Mouse (Mus musculus) c-Kit-negative CD71-positive TER-119-positive erythroid progenitor cells, embryonic 14.5 days (primary cell): Measurements from ENCODE around the gene Ccdc80.

ENCODE experiments used
- DNase-seq: peaks from one replicate; pipeline ENCODE4 v3.0.0-alpha.2; 2013; ENCODE audit warnings: low read depth, low spot score

Ccdc80 gene

DNA sequence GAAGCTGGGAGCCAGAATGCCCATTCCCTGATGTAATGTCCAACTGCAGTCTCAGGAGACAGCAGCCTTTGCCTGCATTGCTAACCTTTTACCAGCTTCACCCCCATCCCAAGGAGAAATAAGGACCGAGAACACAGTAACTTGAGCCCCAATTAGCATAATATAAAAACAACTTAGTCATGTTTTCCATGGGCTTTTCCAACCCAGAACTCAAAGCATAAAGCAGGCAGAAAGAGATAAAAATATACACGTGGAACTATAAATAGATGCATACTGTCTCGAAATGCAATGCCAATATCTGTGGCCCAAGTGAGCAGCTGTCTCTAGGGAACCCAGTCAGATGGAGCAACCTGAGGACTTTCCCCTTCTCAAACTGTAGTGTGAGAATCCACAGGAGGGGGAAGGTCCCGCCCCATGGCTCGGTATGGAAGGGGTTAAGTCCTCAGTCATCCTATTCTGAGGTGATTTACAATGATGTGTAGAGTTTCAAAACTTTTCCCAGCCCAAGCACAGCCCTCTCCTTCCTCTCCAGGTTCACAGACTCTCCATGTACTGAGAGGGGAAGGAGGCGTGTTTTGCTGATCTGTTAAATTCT, at the start of gene Ccdc80:
Ccdc80 (plus strand) TSS at position 266 of the 595 bp plus-strand sequence.
- no peak for DNase-seq

GRCm38 (mm10) chr16:45044844-45045243, 48.4 kb upstream of the Ccdc80 start:
- no peak for DNase-seq

- no peak for DNase-seq
These were observed 36.0 kb upstream of the Ccdc80 start for GRCm38 (mm10) chr16:45057222-45057621.

DNA sequence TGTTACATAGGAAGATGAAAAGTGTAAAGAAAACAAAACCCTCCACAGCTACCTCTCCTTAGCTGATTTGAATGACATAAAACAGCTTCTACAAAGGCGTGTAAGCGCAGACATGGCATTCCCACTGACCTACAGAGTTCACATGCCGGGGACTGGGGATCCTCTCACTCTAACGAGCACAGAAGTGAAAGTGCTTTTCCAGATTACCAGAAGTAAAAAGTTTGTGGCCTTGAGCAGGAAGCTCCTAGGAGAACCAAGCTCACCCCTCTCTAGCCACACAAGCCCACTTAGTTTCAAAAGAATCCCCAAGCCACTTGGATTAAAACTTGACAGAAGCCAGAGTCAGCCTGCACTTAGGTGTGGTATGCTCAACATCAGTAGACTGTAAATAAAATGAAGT, 35.3 kb upstream of the Ccdc80 start:
- no peak for DNase-seq

DNA sequence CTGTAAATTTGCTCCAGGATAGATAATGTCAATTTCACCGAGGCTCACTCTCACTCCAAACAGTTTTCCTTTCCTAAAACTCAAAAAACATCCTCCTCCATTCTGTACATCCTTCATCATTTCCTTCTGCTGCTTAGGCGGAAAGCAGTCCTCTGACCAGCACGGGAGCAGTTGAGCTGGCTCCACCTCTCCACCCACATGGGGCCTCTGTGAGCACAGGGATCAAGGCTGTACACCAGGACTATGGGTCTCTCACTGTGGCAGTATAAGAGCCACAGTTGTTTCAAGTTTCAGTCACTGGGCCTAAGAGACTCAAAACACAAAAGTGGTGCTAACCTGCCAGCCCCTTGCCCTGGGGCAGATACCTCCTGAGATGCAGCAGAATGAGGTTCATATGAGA, 32.1 kb upstream of the Ccdc80 start:
- no peak for DNase-seq

DNA sequence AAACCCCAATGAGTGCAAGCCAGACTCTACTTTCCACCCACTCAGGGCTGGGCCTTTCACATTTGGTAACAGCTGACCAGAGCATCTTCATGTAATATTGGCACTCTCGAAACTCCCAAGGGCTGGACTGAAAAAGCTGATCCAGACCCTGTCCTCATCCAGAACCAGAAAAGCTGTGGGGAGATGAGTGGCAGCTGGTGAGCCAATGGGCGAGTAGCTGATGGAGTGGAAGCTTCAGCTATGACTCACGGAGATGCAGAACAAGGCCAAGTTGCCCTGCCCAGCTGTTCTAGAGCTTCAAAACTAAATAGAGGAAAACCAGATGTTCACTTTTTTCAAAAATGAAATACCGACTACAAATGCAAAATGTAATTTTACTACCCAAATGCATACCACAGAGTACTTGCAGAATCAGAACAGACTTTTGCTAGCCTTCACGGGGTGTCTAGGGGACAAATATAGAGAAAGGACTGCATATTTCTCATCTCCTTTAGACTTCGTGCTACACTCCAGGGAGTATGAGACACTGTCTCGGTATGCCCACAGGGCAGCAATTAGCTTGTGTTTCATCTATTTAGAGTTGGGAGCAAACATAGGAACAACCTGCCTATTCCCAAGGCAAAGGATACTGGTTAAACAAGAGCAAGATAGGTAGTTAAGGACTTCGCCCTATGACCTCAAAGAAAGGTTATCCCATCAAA, 22.7 kb upstream of the Ccdc80 start:
- DNase-seq, result no peak

- DNase-seq, result no peak
These were observed 21.8 kb upstream of the Ccdc80 start for GRCm38 (mm10) chr16:45071424-45071823.

DNA sequence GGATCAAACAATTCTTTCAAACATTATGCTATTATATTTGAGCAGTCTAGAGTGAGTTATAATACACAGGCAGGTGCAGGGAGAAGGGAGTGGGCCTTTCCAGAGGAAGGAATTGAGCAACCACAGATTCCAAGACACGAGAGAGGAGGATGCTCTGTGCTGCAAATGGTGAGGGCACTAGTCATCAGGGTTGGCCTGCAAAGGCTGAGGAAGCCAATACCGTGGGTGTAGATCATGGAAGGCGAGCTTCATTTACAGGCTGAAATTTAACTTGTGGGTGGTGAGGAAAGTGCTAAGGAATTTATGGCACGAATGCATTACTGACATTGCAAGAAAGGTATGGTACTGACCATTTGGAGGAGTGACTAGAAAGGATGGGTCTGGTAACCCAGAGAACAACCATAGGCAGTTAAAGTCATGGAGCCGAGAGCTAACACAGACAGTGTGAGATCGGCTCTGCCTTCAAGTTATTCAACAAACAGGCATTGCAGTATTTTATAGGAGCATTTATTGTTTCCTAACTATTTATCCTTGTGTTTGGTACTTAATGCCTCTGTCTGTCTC, 15.6 kb upstream of the Ccdc80 start:
- no peak for DNase-seq

DNA sequence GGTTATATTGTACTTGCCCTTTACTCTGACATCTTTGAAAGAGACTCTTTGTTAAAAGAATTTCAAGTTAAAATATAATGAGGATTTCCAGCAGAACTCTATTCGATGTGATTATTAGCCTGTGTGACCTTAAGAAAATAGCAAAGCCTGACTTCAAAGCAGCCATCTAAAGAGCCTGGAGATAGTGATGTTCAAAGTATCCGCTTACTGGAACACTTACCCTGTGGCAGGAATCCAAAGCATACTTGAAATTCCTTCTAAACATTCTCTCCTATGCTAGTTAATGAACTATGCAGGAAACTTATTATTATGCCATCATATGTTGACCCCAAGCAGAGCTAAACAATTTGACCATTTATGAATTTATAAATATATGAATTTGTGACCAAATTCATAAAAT, 13.9 kb upstream of the Ccdc80 start:
- DNase-seq, result no peak

DNA sequence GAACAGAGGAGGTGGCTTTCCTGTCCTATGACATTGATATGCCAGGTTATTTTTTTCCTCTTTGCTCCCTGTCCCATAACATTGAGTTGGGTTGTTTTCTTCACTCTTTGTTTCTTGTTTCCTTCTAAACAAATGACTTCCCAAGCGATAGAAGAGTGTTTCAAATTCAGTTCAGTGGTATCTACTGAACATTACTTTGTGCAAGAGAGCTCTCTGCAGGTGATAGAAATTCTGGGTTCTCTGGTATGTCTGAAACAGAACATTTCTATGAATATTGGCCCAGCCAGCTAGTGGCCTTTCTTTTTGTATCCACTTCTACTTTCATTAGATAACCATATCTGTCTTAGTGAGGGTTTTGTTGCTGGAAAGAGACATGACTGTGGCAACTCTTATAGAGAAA, 4.4 kb upstream of the Ccdc80 start:
- DNase-seq, result no peak

DNA sequence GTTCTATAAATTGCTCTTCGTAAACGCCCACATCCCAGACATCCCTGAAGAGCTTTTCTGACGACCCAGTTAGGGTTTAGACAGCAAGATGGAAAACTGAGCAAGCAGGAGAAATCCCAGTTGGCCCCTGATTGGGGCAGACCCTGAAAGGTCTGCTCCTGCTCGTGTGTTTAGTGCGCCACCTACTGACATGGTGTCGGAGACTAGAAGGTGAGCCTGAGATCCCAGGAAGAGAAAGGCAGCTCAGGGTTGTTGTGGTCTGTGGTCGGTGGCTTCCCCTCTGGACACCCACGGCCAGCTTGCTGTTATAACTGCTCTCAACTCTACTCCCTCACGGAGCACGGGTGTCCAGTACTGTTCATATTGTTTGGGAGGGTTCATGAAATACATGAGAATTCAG, 3.2 kb upstream of the Ccdc80 start:
- no peak for DNase-seq

DNA sequence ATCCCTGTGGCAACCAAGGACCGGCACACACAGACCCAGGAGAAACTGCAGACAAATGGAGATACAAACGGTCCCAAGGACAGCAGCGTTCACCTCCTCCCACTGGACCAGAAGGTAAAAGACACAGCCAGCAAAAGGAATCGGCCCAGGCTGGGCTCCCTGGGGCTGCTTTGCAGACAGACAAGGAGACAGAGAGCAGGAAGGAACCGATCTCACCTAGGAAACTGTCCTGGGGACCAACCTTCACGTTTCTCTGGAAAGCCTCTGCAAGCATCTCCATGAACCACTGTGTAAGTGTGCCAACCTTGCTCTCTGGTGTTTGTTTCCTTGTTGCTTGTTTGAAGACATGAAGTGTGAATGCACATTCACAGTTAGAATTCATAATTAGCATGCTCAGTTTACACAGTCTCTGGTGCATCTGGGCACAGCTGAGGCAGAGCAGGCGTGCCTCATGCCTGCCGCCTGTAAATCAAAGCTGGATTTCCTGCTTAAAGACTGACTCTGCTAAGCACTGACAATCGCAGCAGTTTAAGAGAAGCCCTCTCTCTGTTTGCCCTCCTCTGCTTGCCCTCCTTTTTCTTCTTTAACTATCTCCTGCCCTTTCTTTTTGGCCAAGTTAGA, 1.0 kb downstream of the Ccdc80 start:
- DNase-seq, result no peak

DNA sequence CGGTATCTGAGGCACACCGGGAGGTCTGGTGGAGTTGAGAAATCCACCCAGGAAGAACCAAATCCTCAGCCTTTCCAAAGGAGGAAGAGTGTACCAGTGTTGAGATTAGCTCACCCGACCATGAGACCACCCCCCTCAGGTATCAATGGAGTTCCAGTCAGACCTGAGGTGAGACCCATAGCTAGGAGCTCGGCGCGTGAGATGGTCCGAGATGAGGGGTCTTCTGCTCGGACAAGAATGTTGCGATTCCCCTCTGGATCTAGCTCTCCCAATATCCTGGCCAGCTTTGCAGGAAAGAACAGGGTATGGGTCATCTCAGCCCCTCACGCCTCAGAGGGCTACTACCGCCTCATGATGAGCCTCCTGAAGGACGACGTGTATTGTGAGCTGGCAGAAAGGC, 1.8 kb downstream of the Ccdc80 start:
- DNase-seq, result no peak

DNA sequence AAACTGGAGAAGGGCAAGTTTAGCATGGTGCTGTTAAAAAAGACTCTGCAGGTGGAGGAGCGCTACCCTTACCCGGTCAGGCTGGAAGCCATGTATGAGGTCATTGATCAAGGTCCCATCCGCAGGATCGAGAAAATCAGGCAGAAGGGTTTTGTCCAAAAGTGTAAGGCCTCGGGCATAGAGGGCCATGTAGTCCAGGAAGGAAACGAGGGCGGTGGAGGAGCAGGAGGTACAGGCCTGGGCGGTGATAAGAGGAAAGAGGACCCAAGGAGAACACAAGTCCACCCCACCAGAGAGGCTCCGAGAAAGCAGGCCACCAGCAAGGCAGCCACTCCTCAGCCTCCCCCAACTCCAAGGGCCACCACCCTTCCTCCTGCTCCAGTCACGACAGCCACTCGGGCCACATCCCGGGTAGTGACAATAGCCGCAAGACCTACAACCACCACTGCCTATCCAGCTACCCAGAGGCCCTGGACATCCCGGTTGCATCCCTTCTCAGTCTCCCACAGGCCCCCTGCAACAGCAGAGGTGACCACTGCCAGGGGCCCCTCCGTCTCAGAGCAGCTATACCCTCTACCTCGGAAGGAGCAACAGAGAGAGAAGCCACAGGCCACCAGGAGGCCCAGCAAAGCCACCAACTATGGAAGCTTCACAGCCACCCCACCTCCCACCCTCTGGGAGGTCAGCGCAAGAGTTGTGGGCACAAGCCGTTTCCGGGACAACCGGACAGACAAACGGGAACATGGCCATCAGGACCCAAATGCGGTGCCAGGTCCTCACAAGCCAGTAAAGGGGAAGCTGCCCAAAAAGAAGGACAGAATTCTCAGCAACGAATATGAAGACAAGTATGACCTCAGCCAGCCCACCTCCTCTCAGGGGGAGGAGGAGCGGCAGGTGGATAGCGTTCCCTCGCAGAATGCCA, 2.6 kb downstream of the Ccdc80 start:
- no peak for DNase-seq

- no peak for DNase-seq
These were observed 4.3 kb downstream of the Ccdc80 start for GRCm38 (mm10) chr16:45097467-45097866.

GRCm38 (mm10) chr16:45098186-45098885, 5.1 kb downstream of the Ccdc80 start:
- DNase-seq, result no peak

DNA sequence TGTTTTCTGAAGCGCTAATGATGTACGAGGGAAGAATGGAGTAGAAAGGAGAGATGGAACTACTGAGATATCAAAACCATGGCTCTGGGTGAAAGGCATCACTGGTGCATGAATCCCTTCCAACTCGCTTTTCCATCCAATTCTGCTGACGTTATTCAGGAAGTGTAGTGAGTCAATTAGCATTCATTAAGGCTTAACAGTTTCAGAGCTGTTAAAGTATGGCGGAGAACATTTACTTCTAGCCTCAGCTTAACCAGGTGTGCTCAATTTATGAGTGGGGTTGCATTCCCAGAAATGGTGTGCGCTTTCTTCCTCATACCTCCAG, 5.6 kb downstream of the Ccdc80 start:
- no peak for DNase-seq

DNA sequence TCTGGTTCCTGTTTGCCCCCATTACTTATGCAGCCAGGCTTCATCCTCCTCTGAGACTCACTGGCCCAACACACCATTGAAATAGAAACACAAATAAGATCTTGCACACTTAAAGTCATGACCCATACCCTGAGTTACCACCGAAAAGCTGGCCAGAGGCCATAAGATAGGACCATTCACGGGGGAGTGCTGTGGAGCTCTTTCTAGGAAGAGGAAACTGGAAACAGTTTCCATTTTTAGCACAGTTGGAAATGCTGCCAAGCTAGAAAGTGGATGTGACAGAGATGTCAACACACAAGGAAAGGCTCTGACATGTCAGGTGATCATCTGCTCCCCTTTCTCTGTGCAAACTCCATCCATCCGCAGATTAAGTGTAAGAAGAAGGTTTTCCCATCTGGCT, 7.7 kb downstream of the Ccdc80 start:
- DNase-seq, result no peak

DNA sequence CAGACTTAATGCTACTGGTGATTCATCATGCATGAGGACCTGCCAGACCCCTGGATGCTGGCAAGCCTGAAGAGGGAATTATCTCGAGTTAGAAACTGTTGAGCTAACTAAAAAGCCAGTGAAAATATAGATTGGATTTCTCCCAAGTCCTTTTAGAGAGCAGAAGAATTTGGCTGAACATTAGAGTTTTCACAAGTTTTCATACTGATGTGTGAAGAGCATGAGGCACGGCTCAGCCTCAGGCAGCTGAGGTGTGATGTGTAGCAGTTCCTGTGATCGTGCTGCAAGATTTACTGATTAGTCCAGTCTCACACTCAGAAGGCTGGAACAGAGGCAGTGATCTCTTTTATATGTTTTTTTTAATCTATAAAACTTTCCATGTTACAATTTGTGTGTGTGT, 11.8 kb downstream of the Ccdc80 start:
- no peak for DNase-seq

DNA sequence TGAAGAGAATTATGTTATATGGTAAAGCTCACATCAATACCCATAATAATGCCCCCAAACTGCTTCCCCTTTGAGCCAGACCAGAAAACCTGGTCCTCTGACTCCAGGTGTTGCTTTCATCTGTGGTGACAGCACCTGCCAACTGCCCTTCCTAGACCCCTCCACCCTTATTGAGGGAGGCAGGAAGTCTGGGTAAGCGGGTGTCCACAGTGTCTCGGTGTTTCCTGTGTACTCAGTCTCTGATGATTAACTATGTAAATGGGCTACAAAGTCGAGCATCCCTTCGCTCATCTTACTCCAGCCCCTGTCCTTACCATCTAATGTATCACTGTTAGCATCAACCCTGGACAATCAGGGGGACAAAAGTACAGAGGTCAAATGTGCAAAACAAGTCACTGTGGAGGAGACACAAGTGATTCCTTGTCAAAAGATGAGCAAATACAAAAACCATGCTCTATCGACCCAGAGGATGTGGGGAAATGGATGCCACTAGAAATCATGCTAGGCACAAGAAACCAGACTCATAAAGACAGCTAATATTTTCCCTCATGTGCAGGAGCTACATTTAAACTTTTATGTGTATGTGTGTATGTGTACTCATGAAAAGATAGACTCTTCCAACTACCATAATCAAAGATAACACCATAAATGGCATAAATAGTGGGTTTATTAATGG, 15.1 kb downstream of the Ccdc80 start:
- no peak for DNase-seq

DNA sequence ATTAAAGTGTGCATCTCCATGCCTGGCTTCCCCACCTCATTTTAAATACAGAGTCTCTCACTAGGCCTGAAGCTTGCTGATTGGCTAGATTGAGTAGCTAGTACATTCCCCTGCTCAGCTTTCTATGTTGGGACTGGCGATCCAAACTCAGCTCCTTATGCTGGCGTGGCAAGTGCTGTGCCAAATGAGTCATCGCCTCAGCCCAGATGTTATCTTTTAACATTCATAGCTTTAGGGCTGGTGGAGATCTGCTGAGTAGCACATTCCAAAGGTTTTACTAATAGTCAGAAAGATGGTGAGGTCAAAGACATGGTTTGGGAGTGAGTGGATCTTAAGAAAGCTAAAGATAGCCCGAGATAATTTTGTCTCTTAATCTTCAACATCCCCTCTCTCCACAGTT, 17.3 kb downstream of the Ccdc80 start:
- DNase-seq, result no peak
